Mouse (Mus musculus): ENCODE results near the gene Pnpla1.

DNA sequence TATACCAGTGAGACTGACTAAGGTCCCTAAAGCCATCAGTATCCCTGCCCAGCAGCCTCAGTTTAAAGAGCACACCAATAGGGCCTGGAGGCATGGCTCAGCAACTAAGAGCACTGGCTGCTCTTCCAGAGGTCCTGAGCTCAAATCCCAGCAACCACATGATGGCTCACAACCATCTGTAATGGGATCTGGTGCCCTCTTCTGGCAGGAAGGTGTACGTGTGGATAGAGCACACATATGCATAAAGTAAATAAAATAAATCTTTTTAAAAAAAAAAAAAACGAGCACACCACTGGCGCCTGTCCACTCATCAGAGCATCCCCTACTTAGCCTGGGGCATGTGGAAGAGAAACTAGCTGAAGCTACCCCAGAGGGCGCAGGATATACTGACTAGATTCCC lies 43.3 kb downstream of the Pnpla1 start:
- TF ChIP-seq EP300 (optimal IDR thresholded peaks at IDR 0.05) (no peak), CTCF (IDR thresholded peaks at IDR 0.05; ENCODE audit: low read depth) (peak; percentile 55)

Measured in stomach, postnatal 0 days (tissue).